Mouse (Mus musculus) olfactory bulb, adult 2 months (tissue): ENCODE data around the gene Hmgcs1.

Source experiments
- CTCF ChIP-seq: fragments of 200-500 bp; IDR thresholded peaks from 2 replicates; pipeline ENCODE4 v1.5.1; 2012; ENCODE audit warnings: low read depth, mild to moderate bottlenecking, low read length, moderate library complexity; ENCODE audit not compliant: insufficient read depth
- POLR2A ChIP-seq: fragments of 200-500 bp; IDR thresholded peaks from 2 replicates; pipeline ENCODE4 v1.6.1; 2012; ENCODE audit warnings: mild to moderate bottlenecking, low read depth, low read length, moderate library complexity; ENCODE audit not compliant: insufficient read depth

DNA sequence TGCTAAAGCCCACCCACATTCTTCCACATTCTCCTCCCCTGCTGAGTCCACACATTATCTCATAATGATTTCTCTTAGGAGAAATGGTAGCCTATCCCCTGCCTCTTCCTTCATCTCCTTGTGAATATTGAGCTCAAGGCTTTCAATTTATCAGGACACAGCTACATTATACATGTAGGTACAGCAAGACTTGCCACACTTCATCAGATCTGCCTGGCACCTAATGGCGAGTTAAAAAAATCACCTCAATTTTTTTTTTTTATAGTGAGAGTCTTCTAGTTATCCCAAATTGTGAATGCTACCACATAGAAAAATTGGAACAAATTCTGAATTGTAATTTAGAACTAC lies 40.5 kb upstream of the Hmgcs1 start:
- TF ChIP-seq CTCF (no peak), POLR2A (no peak)
